Mouse (Mus musculus) heart, adult 2 months (tissue): Measurements from ENCODE around the gene Zfp747.

Experiments
- CTCF ChIP-seq: fragments of 200-600 bp; IDR thresholded peaks from 2 replicates; pipeline ENCODE4 v1.8.1; 2022; ENCODE audit warnings: antibody characterized with exemption, mild to moderate bottlenecking, moderate library complexity
- EP300 ChIP-seq: fragments of 200-500 bp; IDR thresholded peaks from 2 replicates; pipeline ENCODE4 v1.6.1; 2011; ENCODE audit warnings: low read depth, low read length, control low read depth; ENCODE audit not compliant: insufficient read depth
- POLR2A ChIP-seq: fragments of 200-500 bp; IDR thresholded peaks from 2 replicates; pipeline ENCODE4 v1.6.1; 2011; ENCODE audit warnings: mild to moderate bottlenecking, low read depth, low read length, control low read depth; ENCODE audit not compliant: insufficient read depth

DNA sequence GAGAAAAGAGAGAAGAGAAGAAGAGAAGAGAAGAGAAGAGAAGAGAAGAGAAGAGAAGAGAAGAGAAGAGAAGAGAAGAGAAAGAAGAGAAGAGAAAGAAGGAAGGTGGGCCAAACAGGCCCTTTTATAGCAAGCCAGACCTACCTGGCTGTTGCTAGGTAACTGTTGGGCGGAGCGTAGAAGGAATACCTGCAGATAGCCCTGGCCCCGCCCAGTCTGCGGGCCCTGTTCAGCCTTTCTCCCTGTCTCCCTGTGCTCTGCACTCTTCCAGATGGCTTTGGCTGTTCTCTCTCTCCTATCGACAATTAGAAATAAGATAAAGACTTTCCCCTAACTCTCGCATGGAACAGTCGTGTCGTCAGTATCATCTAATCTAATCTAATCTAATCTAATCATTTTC lies 29.2 kb downstream of the Zfp747 start:
- no peak for TF ChIP-seq CTCF
- no peak for TF ChIP-seq POLR2A
- no peak for TF ChIP-seq EP300
